Mouse (Mus musculus) heart, postnatal 10 days (tissue): ENCODE results near the gene Gbe1. TPM values are rescaled to one million over a fixed set of nuclear protein-coding genes. Genes with fewer than 3 reads are reported as not detected.

Source experiments
- DNase-seq, 2 experiments: peaks; one replicate each; pipeline ENCODE4 v3.0.0; 2021
- intact Hi-C: fragments of 180-260 bp; cut with DNase I; formaldehyde crosslinking; loops from one replicate; pipeline ENCODE4 v1.15.1; 2025
- total RNA-seq, 2 experiments: library from RNA; stranded (reverse); gene quantifications; 2 replicates each; pipeline ENCODE4 v1.2.3; 2021

The Gbe1 gene
- total RNA-seq, 2 experiments from 2014 or later, result 34.9 to 39.1 TPM

DNA sequence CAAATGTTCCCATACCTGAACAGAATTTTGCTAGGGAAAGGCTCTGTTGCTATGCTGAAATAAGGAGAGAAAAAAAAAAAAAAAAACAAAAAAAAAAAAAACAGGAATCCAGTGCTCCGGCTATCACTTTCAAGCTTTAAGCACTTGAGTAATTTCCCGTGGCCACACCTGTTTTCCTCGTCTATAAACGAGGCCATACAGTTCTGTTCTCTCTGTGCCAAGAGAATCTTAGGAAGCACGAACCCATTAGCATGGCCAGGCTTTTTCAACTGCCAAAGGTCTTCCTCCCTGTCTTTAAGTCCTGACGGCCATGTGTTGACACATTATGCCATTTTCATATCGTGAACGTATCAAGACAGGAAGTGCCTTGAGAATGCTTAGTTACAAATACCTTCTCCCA lies 248.8 kb downstream of the Gbe1 start:
- DNase-seq, result no peak
- intact Hi-C loops, result loop anchor here (5.0 kb wide), 1 partner anchor 250 kb away; the partner anchor contains the start of gene Gbe1

DNA sequence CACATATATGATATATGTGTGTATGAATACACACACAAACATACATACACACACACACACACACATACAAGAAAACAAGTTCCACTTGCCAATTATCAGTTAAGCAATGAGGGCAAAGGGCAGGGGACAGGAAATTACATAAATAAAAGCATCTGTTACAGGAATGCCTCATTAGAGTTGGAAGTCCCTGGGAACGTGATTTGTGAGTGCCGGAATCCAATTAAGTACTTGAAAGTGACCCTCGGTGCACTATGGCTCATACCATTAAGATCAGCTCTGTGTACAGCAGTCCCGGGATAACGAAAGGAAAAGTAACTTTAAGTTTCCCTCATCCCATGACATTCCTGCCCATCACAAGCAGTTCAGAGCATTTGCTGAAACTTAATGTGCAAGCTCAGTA lies 249.7 kb downstream of the Gbe1 start:
- intact Hi-C loops, result loop anchor here (5.0 kb wide), 1 partner anchor 251 kb away; the partner anchor contains the start of gene Gbe1
- DNase-seq, result no peak

DNA sequence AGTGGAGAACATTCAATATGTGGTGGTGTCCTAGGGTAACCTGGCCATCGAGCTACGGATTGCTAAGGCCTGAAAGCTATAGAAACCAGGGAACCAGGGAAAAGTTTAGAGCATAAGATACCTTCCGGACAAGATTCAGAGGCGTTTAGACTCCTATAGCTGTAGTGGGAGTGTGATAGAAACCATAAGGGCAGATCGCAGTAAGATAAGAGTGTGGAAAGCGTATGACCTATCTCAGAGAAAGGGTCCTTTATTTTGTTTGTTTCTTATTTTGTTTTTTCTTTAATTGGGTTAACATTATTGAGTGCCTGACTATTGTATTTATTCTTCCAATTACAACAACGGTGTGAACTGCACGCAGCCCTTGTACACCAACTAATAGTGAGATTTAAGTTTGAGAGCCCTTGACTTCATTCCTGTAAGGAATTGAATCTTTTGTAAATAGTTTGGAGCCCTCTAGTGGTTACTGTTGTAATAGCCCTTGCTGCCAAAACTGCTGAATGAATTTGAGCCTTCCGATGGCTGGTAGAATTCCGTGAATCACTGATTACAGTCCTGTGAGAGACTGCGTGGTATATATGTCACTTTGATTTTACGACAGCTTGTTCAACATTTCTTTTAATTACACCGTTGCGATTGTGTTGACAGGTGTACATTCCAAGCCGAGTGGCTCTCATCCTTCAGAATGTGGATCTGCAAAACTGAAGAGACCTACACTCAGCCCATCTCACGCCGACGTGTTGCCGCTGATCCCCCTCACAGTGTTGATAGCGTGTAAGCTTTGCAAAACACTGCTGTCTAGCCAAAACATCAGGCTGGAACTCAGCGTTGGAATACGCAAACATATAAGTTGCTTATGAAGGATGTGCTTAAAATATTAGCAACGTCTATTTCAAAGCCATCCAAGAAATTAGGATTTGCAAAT lies 254.9 kb downstream of the Gbe1 start:
- DNase-seq, result peak; percentile 44 to 76
- intact Hi-C loops, result no loop called here

DNA sequence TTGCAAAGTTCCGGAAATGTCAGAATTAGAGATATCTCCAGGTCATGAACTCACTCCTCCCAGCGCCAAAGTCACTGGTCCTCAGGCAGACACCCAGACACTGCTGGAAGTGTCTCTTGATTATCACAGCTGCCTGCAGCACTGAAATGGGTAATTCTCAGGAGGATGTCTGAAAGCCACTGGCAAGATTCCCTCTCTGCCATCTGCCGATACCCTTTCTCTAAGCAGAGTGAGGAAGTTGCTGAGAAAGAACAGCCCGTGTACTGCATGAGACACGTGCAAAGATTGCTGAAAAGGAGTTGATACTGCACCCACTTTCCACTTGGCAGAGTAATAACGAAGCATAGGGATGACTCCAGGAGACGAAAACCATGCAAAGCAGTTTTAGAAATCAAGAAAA lies 272.2 kb downstream of the Gbe1 start:
- DNase-seq, result peak in 1 of 2 experiments; percentile 9
- intact Hi-C loops, result no loop called here

DNA sequence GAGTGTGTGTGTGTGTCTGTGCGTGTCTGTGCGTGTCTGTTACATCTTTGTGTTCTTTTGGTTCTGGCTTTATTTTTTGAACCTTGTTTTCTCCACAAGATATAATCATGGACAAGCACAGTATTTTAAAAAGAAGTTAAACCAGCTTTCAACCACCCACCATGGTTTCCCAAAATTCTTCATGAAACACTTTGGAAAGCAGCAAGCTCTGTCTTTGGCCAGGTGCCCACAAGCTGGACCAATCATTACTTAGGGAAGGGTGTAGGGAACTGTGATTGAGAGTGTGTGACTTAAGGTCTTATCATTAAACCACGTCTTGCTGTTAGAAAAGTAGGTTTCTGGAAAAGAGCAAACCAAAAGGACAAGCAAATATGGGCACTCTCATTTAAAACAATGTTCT lies 288.6 kb downstream of the Gbe1 start:
- DNase-seq, result no peak
- intact Hi-C loops, result no loop called here

DNA sequence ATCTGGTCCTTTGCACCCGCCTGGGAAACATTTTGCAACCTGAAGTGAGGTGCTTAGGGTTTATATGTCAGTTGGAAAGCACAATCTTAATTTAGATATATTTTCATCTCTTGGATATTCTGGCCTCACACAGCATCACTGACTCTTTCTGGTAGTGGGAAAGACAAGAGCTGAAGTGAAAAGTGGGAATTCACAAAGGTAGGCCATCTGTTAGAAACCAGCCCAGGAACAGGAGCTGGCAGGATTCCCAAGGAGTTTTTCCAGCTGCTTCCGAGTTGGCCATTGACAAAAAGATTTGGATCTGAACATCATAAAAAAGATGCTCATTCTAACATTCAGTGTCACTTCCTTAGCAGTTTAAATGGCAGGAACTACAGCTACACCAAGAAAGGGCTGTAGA lies 294.6 kb downstream of the Gbe1 start:
- DNase-seq, result no peak
- intact Hi-C loops, result no loop called here

DNA sequence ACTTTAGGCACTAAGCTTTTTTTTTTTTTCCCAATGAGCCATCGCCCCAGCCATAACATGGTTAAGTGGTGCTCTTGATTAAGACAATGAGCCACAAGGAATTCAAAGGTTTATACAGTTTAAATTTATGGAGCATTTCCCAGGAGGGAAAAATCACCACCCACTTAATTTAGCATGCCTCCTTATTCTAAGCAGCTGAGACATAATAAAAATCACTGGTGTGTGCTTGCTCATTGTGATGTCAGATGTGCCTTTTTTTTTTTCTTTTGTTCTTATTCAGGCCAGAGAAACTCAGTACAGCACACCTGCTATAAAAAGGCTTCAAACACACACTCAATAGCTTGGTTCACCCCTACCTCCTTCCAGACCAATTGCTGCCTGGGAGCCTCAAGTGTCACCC lies 303.9 kb downstream of the Gbe1 start:
- DNase-seq, result no peak
- intact Hi-C loops, result no loop called here

DNA sequence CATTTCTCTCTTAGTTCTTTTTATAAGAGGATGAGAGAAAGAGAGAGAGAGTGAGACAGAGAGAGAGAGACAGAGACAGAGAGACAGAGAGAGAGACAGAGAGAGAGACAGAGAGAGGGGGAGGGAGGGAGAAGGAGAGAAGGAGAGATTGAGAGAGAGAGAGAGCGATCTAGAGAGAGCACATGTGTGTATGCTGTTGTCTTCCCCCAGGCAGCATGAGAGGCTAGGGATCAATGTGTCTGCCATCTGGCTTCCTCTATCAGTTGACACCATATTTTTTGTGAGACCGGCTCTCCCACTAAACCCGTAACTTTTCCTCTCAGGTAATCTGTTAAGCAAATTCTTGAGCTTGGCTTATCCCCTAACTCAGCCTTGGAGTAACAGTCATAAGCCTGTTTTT lies 304.4 kb downstream of the Gbe1 start:
- intact Hi-C loops, result no loop called here

More for the DNA sequence above, 304.4 kb downstream of the Gbe1 start:
- no peak for DNase-seq
